Mouse (Mus musculus): ENCODE results near the gene Crhr1.
A peak's percentile ranks its signal among the peaks of the same experiment; 100 is the strongest.

Crhr1 gene

DNA sequence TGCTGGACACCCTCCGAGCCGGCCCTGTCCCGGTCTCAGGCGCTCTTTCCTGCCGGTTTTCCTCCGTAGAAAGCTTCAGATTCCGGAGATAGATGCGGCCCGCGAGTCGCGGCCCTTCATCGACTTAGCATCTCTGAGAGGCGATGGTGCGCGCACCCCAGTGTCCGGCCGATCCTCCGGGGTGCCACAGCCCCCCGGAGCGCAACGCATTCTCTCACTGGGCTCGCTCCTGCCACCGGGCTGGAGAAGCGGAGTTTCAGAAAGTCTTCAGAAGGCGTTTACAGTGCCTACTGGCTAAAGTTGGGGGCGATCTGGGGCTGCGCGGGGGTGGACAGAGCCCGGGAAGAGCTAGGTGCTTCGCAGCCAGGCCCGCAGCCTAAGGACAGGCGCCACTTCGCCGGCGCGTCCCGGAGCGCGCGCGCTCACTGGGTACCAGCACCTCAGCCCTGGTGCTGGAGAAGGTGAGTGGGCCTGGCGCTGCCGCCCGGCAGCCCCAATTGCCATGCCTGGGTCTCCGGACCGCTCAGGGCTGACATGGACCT, 858 bp downstream of the Crhr1 start:
- no peak for DNase-seq (ENCODE audit: low spot score in 2 of 2)

DNA sequence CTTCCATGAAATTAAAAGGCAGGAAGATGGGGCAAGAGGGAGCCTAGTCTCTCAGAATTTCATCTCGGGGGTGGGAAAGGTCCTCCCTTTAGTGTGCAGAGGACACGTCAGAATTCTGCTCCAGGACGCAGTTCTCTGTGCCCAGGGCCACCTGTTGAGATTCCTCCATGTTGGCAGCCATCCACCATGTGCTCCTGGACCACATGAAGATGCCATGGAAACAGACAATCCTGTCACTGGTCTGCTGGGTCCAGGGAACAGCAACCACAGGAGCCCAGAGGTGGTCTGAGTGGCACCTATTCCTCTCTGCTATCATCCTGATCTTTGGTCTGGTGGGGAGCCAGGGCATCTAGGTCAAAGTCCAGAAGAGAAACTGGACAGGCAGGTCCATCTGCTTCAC, 6.3 kb downstream of the Crhr1 start:
- DNase-seq (ENCODE audit: low spot score in 2 of 2): no peak

DNA sequence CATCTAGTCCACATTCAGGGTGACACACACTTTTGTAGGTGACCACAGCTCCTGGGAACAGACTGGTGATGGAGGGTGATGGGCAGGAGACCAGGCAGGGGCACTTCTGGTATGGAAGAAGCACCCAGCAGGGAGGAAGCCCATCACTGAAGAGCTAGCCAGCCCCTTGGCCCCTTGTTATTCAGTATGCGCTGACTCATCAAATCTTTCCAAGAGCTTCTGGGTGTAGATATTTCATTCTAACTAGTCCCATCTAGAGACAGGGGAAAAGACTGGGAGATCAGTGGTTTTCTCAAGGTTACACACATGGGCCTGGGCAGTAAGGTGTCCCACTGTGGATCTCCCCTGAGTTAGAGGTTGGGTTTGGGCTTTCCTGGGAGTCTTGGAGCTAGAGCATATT, 12.3 kb downstream of the Crhr1 start:
- DNase-seq (ENCODE audit: low spot score in 2 of 2): no peak

DNA sequence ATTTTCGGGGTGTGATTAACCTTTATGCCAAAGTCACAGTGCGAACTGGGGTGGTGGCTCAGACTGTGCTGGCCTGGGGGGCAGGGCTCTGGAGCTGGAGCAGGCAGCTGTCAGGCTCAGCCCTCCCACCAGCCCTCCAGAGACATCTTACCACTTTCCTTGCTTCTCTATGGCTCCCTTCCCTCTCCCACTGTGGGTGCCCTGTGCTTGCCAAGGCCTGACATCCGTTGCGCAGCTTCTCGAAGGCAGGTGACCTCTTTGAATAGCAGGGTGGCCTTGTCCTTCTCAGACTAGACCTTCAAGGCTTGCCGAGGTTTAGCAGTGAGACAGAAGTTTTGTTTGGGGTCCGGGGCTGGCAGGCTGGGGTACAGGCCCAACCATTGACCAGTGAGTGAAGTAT, 16.1 kb downstream of the Crhr1 start:
- DNase-seq (ENCODE audit: low spot score in 2 of 2): no peak

DNA sequence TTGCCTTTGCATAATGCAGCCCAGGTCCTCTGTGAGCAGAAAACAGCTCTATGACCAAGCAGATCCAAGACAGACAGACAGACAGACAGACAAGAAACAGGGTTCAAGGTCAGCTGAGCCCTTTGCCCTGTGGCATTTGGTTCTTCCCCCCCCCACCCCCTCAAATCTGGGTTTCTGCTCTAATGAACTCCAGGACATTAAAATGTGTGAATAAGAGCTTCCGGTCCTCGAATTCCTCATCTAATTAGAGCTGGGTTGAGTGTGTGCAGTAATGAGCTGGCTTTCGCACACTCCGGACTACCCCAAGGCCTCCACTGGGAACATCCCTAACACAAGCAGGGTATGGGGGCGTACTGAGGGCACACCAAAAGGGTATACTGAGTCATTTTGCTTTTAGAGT, 18.3 kb downstream of the Crhr1 start:
- no peak for DNase-seq (ENCODE audit: low spot score in 2 of 2)

DNA sequence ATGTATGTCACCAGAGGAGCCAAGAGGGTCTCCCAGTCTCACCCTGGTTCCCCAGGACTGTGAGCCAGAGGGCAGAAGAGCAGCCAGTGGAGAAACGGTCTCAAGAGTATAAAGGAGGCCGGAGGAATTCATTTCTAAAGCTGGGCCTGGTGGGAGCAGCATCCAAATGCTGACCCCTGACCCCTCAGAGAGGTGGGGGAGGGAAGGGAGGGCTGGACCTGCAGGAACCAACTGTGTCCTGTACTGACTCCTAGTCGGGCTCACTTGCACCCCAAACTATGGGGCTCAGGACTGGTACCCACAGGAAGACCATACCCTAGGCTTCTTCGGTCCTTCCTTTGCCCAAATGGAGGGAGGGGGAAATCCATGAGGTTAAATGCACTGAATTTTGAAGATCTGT, 21.7 kb downstream of the Crhr1 start:
- no peak for DNase-seq (ENCODE audit: low spot score in 2 of 2)

DNA sequence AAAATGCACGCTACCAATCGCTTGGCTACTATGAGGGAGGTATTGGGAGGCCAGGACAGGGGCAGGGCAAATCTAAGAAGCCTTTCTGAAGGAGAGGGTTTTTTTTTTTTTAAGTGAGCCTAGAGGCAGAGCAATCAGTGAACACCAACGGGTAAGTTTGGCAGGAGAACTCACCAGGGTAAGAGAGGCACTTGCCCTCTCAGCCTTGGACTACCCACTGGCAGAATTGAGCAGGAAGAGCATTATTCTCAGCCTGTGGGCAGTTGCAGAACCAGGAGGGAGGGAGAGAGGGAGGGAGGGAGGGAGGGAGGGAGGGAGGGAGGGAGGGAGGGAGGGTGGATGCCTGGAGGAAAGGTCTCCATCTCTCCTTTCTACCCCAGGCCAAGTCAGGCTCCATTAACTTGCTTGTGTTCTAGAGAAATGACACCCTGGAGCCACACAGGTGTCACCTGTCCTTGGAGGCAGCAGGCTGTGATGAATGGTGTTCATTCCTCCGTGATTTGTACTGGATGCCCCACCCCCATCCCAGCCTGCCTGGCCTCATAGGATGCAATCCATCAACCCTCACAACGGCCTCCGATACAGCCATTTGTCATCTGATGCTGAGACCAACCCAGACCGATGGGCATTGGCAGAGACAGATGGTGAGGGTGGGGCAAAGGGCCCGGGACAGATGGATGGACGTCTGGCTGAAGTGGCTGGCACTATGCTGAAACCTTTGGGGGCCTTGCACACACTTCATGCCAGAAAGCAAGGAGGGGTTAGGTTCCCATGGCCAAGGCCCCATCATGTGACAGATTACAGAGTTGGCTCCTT, 22.4 kb downstream of the Crhr1 start:
- no peak for DNase-seq (ENCODE audit: low spot score in 2 of 2)

DNA sequence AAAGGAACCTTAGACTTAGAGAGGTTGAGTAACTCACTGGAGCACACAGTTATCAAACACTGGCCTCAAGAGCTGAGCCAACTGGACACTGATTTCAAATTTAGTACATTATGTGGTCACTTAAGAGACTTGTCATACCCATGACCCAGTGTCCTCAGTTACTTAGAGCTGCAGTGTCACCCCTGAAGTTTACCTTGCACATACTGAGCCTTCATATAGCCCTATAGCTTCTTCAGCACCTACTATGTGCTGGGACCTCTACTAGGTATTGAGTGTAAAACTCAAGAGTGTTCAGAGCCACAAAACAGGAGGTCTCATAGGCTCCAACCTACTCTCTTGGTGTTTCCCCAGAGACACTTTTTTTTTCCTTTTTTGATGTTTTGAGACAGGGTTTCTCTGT, 23.2 kb downstream of the Crhr1 start:
- DNase-seq (ENCODE audit: low spot score in 2 of 2): no peak

DNA sequence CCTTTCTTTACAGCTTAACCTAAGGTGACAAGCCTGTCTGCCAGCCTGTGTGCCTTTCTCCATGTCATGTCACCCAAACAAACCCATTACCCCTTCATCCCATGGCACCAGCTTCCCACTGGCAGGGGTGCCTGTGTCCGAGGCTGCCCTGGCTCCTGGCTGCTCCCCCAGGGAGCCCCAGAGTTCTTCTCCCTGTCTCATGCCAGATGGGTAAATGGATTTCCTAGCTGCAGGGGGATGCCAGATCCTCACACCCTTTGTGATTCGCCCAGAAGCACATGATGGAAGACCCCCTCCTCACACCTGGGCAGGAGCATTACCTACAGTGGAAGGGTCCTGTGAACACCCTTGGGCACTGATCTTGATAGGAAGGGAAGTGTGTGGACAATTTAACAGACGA, 23.7 kb downstream of the Crhr1 start:
- DNase-seq (ENCODE audit: low spot score in 2 of 2): no peak

DNA sequence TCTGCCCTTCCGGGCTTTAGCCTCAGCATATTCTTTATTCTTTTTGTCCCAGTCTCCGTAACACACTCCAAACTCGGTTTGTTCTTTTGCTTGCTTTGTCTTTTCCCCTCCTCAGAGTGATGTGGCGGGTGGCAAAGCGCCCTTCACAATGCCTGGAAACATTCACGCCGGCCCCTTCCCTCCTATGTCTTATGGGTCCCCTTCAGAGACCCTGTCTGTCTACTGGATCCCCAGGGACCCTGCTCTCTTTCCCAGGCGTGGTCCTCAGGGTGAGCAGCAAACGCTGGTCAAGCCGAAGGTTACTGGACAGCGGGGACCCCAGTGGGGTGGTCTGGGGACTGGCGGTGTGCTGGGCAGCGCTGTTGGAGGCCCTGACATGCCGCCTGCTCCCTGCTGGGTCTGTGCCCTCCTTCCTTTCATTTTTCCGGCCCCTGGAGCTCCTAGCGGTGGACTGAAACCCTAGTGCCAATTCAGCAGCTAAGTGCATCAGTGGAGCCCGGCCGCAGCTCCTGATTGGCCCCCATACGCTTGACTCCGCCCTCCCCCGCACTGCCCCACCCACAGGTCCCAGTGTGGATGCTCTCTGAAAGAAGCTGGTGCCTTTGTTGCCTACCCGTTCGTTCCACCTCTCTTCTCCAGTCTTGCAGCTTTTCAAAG, 25.1 kb downstream of the Crhr1 start:
- peak in 1 of 2 experiments; percentile 12 for DNase-seq (ENCODE audit: low spot score in 2 of 2)

DNA sequence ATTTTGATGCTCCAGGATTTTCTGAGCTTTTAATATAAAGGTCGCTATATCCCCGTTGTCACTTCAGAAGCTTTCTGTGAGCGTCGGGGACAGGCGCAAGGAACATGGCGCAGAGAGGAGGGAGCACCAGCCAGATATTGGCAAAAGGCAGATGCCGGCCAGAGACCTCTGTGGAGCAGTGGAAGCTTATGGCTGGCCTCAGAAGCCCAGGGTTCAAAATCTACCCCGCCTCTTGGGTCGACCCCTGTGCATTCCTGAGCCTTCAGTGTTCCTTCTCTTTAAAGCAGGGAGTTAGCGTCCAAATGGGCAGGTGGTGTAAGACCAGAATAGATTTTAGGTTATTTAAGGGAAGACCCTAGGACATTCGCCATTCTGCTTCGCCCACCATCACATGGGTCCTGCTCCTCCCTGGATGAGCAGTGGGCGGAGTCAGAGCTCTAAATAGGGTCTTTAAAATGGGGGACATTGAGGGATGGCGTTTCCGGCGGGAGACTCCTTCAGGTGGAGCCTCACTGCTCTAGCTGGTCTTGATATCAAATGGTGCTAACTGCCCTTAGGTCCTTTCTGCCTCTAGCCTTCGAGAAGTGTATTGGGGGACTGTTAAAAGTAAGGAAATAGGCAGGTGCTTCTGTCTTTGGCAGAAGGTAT, 25.7 kb downstream of the Crhr1 start:
- no peak for DNase-seq (ENCODE audit: low spot score in 2 of 2)

DNA sequence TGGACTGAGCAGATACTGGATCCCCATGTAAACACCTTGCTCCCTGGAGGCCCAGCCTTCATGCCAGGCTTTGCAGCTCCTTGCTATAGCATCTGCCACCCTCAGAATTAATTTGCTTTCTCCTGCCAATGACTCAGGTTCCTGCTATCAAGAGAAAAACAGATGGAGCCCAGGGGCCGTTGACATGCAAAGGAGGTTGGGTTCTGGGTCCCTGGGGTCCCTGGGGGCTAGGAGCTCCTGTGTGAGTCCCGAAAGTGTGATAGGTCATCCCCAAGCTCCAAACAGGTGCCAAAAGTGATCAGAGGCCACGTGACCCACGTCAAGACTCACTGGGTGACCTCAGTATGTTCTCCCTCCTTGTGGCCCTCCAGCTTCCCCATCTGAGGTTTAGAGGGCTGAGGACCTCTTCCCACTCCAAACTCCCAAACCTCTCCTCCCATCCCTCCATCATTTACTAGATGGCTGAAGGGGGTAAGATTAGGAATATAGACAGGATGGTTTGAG, 27.2 kb downstream of the Crhr1 start:
- no peak for DNase-seq (ENCODE audit: low spot score in 2 of 2)

DNA sequence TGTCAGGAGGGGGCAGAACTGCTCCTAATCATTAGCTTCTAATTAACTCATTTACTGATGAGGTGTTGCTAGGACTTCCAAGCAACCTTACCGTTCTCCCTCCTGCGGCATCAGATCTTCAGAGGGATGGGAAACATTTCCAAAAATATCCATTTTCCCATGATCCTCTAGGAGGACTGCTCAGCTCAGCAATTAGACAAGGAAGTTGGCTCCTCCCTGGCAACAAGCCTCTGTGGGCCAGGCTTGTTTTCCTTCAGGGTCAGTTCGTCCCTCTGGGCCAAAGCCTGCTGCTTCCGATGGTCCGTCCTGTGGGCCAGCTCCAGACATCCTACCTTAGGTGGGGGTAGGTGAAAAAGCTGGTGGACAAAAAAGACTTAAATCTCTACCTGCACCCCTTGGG, 28.5 kb downstream of the Crhr1 start:
- DNase-seq (ENCODE audit: low spot score in 2 of 2): no peak

DNA sequence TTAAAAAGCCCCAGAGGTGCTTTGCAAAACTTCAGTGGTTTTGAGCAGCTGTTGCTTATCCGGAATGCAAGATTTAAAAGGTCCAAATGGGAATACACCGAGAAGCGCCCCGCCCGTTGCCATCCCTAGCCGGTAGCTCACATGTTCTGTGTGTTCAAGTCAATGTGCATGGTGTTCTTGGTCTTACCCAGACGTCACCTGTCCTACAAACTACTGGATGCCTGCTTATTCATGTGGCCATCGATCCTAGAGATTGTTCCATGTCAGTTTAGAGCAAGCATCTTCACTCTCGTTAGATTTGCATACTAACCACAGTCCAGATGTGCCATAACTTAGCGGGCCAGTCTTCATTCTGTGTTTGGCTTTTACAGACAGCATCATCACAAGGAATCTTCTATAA, 31.6 kb downstream of the Crhr1 start:
- DNase-seq (ENCODE audit: low spot score in 2 of 2): no peak

DNA sequence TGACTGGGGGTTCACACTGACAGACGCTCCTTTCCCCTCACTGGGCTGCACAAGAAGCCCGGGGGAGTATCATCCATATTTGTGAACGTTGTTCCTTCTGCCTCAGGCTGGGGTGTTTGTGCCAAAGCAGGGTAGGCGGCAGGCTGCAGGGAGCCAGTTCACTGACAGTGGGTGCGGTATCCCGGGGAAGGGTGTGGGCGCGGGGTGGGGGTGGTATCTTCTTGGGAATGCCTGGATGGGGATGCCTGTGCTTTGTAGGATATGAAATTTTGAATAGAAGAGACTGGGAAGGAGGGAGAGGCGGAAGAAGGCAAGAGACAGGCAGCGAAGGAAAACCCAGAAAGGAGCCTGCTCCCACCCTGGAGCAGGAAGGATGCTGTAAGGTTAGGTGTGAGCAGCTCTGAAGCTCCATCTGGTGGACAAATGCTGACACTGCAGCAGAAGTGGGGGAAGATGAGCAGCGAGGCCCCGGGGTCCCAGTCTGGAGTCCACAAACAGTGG, 38.7 kb downstream of the Crhr1 start:
- DNase-seq (ENCODE audit: low spot score in 2 of 2): peak in 1 of 2 experiments; percentile 46

DNA sequence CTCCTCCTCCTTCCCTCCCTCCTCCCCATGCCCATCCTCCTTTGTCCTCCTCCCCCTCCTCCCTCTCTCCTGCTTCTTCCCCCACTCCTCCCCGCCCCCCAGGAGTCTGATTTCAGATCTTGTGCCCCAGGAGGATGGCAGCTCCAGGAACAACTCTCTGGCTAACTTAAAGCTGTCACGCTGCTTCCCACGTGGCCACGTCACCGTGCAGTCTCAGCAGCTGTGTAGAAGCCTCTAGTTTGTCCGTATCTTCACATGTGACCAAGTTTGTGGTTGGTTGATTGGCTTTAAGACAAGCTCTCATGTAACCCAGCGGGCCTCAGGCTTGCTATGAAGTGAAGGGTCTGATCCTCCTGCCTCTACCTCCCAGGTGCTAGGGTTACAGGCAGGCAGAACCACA, 46.2 kb downstream of the Crhr1 start:
- DNase-seq (ENCODE audit: low spot score in 2 of 2): no peak

DNA sequence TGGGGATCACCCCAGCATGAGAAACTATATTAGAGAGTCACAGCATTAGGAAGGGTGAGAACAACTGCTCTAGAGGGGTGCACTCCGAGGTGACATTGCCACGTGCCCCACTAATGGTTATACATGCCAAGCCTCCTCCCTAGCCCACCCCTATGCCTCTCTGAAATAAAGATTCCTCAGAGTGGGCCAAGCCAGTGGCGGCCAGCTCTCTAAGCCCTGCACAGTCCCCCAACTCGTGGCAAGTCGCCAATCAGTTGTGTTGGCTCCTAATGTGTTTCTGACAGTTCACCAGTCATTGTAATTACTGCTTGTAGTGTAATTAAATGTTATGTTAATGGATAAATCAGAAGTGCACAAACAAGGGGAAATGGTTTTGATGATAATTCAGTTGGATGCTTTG, 47.1 kb downstream of the Crhr1 start:
- DNase-seq (ENCODE audit: low spot score in 2 of 2): no peak

DNA sequence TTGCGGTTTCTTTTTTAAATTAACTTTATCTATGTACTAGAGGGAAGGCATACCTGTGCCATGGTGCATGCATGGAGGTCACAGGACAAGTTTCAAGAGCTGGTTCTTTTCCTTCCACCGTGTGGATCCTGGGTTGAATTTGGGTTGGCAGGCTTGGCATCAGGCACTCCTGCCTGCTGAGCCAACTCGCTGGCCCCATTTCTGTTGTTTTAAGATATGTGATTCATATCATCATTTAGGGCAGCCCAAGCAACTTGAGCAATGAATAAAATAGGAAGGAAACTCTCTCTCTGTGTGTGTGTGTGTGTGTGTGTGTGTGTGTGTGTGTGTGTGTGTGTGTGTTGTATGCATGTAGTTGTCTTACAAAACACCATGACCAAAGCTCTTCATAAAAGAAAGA, 49.5 kb downstream of the Crhr1 start:
- DNase-seq (ENCODE audit: low spot score in 2 of 2): no peak

DNA sequence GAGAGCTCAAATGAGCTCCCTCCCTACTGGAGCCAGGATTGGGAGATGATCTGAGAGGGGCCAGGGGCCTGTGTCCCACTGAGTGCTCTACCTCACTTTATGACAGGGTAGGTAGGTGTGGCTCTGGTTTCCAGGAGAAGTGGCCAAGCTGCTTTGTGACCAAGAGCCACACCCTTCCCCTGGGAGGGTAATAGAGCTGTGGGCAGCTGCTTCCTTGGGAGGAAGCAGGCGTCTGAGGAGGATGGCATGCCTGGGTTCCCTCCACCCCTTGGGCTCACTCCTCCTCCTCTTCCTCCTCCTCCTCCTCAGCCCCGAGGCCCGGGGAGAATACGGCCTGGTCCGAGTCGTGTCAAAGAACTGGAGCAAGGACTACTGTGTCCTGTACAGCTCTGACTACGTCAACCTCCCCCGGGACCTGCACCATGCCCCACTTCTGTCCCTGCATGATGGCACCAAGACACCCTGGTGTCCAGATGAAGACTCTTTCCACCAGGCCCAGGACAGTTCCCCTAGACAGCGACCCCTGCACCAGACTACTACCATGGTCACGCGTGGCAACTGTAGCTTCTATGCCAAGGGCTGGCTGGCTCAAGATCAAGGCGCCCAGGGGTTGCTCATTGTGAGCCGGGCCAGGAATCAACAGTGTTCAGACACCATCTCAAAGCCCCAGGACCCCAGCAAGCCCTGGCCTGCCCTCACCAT, 53.6 kb downstream of the Crhr1 start, which contains the start of gene Sppl2c:
Gene Sppl2c (plus strand): TSS at position 193 of the 702 bp plus-strand sequence.
- no peak for DNase-seq (ENCODE audit: low spot score in 2 of 2)

DNA sequence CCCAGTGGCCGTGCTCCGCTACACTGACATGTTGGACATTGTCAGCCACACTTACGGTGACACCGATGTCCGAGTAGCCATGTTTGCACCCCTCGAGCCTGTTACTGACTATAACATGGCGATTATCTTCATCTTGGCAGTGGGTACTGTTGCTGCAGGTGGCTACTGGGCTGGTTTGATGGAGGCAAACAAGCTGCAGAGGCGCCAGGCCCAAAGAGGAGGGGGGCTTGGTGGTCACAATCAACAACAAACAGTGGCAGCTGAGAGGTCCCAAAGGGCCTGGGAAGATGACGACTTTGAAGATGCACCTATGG, 54.1 kb downstream of the Crhr1 start:
- DNase-seq (ENCODE audit: low spot score in 2 of 2): no peak

DNA sequence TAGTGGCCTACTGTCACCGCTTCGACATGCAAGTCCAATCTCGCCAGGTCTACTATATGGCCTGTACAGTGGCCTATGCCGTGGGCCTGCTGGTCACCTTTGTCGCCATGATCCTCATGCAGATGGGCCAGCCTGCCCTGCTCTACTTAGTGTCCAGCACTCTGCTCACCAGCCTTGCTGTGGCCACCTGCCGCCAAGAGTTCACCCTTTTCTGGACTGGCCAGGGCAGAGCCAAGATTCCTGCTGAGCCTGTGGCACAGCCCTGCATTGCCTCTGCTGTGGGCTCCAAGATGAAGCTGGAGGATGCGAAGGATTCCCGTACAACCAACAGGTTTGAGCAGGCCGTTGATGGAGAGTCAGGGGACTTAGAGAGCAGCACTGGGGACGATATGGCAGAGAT, 55.1 kb downstream of the Crhr1 start:
- no peak for DNase-seq (ENCODE audit: low spot score in 2 of 2)

DNA sequence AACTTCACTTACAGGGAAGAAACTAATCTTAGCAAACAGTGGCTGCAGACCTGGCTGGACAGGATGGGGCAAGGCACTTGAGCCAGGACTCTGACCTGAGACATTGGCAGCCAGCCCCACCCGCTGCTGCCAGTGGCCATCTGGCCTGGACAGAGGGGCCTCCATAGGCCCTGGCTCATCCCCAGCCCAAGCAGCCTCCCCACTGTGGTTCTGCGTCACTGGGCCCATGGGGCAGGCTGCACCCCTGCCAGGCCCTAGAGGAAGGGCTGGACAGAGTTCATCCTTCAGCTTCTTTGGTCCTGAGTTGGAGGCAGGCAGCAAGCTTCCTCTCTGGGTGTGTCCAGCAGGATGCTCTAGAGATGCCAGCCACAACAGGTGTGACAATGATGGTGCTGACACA, 57.4 kb downstream of the Crhr1 start:
- no peak for DNase-seq (ENCODE audit: low spot score in 2 of 2)
